Mouse (Mus musculus) activated CD4-positive, CD25-positive, alpha-beta regulatory T cell, adult 4 months (primary cell): ENCODE data around the gene Srsf7. TPM values are rescaled to one million over a fixed set of nuclear protein-coding genes. Genes with fewer than 3 reads are reported as not detected.
A peak's percentile ranks its signal among the peaks of the same experiment; 100 is the strongest.

Source experiments
- ATAC-seq: one replicate; pipeline ENCODE4 v1.8.0; 2017
- polyA plus RNA-seq, 2 experiments: library from polyadenylated mRNA; unstranded; fragments of 100-300 nt; shearing (Covaris generic); gene quantifications; one replicate each; pipeline ENCODE4 v1.2.1; 2017

The Srsf7 gene
- polyA plus RNA-seq, 2 experiments from 2014 or later, result 467 to 529 TPM

DNA sequence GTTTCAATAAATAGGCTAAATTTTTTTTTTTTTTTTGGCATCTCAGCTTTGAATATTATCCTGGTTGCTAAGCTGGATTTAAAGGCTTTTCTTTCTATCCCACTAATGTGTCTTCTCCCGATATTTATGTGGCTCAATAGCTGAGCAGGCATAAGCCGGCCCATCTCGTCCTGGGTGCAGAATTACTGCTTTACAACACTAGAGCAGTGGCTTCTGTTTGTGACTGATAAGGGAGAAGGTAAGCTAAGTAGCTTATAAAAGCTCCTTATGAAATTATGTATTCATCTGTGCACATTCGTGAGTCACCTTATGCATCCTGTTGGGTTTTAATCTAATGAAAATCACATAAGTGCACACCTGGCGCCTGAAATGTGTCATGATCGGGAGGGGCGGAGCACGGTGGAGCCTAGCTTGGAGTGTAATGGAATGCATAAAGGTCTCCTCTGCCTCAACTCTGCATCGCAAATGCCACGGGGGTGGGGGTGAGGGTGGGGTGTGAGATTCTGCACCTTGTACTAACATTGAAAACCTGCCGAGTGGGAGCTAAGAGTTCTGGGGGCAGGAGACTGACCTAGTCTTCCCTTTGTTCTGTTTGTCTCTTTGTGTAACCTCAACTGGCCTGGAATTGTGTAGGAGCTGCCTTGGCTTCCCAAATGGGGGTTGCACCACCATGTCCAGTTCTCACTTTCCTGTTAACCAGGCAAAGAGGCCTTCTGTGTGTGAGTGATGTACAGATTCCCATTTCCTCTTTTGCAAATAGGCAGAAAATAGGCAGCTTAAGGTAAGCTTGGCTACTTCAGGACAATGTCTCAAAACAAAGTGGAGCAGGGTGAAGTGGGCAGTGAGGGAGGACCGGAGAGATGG lies 54.1 kb downstream of the Srsf7 start:
- ATAC-seq, result peak; percentile 38

DNA sequence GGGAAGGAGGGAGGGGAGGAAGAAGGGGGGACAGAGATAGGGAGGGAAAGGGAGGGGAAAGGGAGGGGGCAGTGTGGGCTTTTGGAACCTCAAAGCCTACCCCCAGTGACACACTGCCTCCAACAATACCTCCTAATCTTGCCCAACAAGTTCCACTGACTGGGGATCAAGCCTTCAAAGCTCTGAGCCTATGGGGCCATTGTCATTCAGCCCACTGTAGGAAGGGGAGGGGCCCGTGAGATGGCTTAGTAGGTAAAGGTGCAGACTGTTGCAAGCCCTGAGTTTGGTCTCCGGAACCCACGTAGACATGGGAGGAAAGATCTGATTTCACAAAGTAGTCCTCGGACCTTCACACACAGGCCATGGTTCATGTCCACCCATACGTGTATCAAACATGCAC lies 55.8 kb downstream of the Srsf7 start:
- ATAC-seq, result no peak

Other genes starting within 250 kb of the Srsf7 start
- 10 to 100 TPM; 22.2 to 32.4 TPM for gene Hnrnpll, start 145.0 kb downstream of the Srsf7 start, polyA plus RNA-seq
- gene Galm, start 79.8 kb downstream of the Srsf7 start, polyA plus RNA-seq, result 10 to 100 TPM; 33.3 to 40.7 TPM
- gene Ttc39d, start 153 bp upstream of the Srsf7 start, polyA plus RNA-seq, result not detected
- gene Gemin6, start 17.1 kb upstream of the Srsf7 start, polyA plus RNA-seq, result 10 to 100 TPM; 14.7 to 14.9 TPM
- gene Morn2, start 82.9 kb upstream of the Srsf7 start, polyA plus RNA-seq, result 1 to 10 TPM; 2.4 to 2.6 TPM
- gene Dhx57, start 83.2 kb upstream of the Srsf7 start, polyA plus RNA-seq, result 1 to 10 TPM; 7.0 to 8.6 TPM
- under 1 TPM in 1 of 2 experiments, not detected in 1; 0.37 TPM for gene Arhgef33, start 100.1 kb upstream of the Srsf7 start, polyA plus RNA-seq
- gene Gm10190, start 166.2 kb upstream of the Srsf7 start, polyA plus RNA-seq, result not detected